Mouse (Mus musculus) urinary bladder, adult 2 months (tissue): Measurements from ENCODE around the gene Mycl. TPM values are rescaled to one million over a fixed set of nuclear protein-coding genes. Genes with fewer than 3 reads are reported as not detected.
"Not testable (repeated sequence)": the region's sequence is repeated elsewhere in the genome, so short reads cannot be mapped to it uniquely, and the experiment has no call there.

Experiments used
- DNase-seq: peaks from one replicate; pipeline ENCODE4 v3.0.0; 2022; ENCODE audit warnings: low spot score
- polyA plus RNA-seq: library from polyadenylated mRNA; depleted of rRNA; stranded (reverse); fragments of >200 nt; gene quantifications from 2 replicates; pipeline ENCODE4 v1.2.3, GENCODE M21; 2012

Gene Mycl
- polyA plus RNA-seq, 1 experiment, result 53.6 TPM

DNA sequence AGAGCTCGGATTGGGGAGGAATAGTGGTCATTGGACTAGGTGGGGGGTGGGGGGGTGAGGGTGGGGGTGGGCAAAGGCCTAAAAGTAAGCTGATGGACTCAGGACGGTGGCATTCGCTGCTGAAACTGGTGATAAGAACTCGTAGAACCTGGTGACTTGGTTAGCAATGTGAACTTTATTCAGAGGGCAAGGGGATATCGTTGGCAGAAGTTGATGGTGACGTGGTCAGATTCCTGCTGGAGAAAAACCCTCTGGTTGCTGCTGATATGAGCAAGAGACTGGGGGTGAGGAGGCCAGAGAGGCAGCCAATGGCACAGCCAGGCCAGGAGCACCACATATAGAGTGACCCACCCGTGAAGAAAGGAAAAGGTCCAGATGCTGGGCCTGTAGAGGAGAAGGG lies 14.2 kb upstream of the Mycl start:
- DNase-seq, result no peak

DNA sequence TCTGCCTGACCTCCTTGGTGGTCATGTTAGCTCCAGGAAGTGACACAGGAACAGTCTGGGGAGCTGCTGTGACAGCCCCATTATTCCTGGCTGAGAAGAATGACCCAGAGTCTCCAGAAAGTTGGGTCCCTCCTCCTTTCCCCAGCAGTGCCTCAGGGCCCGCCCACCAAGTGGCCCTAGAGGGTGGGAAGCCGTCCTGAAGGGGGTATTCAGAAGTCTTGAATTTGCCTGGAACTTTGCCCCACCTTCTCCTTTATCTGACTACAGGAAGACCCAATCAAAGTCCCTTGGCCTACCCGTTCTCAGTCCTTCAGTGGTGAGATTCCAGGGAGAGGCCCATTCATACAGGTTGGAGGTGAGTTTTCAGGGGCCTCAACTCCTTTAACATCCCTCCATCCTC lies 13.5 kb upstream of the Mycl start:
- no peak for DNase-seq

DNA sequence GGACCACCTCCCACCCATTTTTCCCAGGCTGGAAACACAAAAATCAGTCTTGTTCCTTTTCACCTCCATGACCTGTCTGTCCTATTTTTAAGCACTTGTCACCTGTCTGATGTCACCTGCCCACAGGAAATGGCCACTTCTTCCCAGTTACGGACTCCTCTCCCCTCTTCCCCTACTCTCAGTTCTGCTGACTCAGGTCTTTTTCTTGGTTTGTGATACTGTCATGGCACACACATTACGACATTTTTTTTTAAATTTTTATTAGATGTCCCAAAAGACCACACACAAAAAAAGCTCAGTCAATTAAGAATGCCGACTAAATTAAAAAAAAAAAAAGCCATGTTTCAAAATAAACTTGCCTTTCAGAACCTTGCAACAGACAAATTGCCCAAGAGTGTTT lies 12.9 kb upstream of the Mycl start:
- no peak for DNase-seq

DNA sequence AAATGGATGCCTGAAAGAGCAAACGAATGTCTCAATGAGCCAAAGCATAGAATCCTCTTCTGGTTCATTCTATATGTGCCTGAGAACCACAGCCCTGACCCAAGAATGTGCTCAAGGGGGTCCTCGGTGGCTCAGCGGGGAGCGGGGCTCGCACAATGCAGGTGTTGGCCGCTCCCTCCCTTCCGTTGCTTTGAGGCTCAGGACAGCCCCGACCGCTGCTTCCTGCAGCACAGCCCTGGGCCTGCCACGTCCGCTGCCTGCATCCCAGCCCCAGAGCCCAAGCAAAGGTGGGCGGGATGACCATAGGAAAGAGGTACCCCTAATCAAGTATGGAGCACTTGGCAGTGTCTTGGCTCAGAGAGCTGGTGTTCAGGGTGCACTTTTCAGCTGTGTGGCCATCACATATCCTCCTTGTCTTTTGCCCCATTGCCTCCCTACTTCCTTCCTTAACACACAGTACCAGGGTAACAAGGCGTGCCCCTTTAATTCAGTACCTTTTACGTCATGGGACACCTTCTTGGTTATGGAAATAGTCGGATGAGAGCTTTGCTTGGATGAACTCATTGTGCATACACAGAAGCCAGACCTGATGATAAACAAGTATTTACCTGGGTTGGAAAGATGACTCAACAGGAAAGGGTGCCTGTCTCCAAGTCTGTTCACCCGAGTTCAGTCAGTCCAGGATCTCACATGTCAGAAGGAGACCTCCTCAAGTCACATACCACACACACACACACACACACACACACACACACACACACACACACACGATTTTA lies 11.8 kb upstream of the Mycl start:
- DNase-seq, result no peak

DNA sequence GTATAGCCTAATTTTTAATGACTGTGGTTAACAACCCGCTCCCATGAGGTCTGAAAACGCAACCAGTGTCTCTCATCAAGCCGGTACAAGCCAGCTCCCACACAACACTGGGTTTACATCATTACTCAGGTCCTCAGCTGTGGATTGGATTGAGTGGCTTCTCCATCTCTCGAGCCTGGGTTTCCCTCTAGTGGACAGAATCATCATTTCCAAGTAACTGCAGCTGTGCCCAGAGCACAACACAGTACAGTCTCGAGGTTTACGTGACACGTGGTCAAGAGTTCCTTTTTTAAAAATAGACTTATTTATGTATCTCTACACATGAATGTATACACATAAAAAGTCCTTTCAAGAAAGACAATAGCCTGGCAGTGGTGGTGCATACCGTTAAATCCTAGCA lies 10.3 kb upstream of the Mycl start:
- DNase-seq, result no peak

DNA sequence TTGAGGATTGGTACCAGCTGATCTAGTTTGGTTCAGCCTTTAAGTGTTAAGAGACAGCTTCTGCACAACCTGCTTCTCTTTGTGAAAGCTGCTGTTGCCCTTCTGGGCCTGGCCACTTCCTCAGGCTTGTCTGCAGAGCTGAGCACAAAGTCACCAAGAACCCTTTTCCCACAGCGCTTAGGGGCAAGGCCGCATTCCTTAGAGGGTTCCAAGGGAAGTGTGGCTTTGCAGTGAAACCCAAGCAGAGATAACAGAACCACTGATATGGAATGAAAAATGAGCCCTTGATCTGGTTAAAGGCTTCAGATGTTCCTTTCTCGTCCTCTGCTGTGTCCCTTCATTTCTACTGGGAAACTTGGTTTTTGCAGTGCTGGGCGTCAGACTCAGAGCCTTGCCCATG lies 8.0 kb upstream of the Mycl start:
- no peak for DNase-seq

DNA sequence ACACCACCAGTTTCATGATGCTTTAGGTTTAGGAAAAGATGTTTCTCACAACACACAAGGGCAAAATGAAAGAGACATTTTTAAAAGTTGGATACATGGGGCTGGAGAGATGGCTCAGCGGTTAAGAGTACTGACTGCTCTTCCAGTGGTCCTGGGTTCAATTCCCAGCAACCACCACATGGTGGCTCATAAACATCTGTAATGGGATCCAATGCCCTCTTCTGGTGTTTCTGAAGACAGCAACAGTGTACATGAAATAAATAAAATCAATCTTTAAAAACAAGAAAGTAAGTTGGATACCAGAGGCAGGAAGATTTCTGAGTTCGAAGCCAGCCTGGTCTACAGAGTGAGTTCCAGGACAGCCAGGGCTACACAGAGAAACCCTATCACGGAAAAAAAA lies 7.4 kb upstream of the Mycl start:
- DNase-seq, result not testable (repeated sequence)

DNA sequence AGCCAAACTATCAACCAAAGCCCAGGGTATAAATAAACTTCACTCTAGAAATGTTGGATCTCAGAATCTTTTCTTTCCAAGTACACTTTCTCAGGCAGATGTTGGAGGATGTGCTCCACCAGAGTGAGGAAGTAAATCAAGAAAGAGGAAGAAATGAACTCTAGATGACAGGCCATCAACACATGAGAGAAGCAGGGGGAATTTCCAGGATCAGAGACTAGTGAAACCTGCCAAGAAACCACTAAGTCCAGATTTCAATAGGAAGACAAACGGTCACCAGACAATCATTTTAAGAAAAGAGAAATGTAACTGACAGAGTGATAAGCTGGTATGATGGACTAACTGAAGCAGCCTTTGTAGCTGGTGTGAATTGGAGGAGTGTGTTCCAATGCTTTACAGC lies 4.3 kb upstream of the Mycl start:
- no peak for DNase-seq

DNA sequence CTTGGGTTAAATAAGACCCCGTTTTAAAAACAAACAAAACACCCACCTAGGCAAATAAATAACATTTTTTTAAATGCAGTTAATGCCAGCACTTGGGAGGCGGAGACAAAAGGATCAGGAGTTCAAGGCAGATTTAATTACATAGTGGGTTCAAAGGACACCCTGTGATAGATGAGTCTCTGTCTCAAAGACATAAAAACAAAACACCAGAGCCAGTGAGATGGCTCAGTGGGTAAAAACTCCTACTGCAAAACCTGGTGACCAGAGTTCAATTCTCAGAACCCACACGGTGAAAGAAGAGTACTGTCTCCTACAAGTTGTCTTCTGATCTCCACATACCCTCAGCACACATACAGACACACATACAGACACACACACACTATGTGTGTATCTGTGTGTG lies 3.2 kb upstream of the Mycl start:
- DNase-seq, result no peak

DNA sequence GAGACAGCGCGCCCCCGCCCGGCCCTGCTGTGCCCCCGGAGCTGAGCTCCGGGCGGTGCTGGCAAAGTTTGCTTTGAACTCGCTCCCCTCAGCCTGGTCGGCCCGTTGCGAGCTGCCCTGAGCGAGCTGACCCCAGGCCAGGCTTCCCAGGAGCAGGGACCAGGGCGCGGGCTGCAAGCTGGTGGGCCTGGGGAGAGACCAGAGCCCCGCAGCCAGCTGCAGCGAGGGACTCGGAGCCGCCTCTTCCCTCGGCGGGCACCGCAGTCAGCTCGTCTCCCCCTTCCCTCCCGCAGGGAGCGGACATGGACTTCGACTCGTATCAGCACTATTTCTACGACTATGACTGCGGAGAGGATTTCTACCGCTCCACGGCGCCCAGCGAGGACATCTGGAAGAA lies 767 bp downstream of the Mycl start:
- peak; percentile 51 for DNase-seq

DNA sequence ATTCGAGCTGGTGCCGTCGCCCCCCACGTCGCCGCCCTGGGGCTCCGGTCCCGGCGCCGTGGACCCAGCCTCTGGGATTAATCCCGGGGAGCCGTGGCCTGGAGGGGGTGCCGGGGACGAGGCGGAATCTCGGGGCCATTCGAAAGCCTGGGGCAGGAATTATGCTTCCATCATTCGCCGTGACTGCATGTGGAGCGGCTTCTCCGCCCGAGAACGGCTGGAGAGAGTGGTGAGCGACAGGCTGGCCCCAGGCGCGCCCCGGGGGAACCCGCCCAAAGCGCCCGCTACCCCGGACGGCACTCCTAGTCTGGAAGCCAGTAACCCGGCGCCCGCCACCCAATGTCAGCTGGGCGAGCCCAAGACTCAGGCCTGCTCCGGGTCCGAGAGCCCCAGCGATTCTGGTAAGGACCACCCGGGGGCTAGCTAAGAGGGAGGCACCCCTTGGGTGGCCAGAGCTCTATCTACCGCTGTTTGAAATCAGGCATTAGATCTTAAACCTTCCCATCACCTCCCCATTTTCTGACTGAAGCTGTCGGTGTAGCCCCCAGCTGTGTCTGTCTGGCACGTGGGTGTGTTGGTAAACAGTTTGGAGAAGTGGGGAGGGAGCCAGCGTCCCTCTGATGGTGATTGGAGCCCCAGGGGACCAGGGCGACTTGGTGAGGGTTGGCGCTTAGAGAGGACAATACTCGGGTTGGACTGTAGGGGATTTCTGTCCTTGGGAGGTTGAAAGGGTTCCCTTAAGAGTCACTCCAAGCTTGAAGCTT lies 1.3 kb downstream of the Mycl start:
- peak; percentile 46 for DNase-seq

DNA sequence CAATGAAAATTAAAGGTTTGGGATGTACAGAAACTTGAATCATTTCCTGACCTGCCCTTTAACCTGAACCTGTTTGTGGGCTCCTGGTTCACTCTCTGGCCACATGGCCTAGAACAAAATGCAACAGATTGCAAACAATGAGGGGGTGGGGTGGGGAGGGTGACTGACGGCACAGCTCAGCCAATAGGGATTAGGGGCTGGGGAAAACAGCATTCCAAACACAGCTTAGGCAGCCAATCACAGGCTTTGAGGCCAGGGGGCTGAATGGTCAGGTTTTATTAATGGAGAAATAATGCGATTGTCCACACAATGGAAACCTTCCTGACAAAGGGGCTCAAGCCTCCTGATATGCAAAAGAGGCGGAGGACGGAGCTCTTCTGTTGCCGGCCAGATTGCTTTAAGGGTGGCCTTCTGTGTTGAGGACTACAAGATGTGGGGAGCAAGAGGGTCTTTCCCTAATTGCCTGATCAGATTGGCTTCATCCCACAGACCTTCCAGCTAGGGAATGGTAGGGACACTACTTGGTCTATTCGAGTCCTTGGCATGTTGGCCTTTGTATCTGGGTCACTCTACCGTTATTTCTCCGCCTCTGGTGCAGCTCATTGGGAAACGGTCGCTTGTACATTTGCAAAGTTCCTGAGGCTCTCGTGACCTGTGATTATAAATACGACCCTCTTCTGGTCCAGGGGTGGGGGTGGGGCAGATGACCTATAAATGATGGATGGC lies 3.2 kb downstream of the Mycl start:
- no peak for DNase-seq

DNA sequence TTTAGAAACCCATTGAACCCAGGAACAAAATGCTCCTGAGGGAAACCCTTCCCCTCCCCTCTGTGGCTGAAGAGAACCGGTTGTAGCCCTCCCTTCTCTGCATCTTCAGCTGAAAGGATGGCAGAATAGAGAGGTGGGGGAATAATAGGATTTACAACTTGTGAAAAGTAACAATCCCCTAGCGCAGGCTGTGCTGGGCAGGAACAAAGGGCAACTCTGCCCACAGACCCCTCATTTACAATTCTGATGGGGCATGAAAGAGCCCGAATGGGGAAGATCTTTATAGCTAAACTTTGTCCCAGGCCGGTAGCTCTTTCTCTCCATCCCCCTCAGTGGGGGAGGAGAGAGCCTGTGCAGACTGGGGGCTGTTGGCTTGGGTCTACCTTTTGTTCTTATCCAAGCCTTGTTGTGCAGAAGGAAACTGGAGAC lies 3.8 kb downstream of the Mycl start:
- no peak for DNase-seq

DNA sequence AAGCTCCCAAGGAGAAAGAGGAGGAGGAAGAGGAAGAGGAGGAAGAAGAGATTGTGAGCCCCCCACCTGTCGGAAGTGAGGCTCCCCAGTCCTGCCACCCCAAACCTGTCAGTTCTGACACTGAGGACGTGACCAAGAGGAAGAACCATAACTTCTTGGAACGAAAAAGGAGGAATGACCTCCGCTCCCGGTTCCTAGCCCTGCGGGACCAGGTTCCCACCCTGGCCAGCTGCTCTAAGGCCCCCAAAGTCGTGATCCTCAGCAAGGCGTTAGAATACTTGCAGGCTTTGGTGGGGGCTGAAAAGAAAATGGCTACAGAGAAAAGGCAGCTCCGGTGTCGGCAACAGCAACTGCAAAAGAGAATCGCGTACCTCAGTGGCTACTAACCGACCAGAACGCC lies 4.7 kb downstream of the Mycl start:
- DNase-seq, result no peak

DNA sequence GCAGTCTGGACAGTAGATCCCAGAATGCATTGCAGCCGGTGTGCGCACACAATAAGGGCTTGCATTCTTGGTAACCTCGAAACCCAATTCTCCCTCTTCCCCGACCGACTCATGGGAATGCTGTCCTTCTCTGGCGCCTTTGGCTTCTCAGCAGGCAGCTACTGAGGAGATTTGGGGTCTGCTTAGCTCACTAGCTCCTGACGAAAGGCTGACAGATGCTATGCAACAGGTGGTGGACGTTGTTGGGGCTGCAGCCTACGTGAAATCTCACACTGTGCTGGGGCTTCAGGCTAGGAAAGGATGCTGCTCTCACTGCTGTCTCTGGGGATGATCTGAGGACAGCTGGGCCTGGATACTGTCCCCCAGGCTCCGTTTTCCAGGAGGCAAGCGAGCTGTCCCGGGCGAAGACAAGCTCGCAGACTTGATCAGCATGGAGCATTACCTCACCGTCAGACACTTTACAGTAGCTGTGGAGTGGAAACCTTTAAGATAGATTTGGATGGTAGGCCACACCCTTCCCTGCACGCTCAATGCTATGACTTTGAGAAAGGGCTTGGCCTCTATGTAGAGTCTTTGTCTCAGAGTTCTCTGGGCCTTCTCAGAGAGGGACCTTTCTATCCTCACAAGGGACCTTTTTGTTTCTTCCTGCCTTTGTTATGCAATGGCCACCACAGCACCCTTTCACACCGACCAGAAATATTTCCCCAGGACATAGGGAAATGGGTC lies 5.3 kb downstream of the Mycl start:
- DNase-seq, result no peak

DNA sequence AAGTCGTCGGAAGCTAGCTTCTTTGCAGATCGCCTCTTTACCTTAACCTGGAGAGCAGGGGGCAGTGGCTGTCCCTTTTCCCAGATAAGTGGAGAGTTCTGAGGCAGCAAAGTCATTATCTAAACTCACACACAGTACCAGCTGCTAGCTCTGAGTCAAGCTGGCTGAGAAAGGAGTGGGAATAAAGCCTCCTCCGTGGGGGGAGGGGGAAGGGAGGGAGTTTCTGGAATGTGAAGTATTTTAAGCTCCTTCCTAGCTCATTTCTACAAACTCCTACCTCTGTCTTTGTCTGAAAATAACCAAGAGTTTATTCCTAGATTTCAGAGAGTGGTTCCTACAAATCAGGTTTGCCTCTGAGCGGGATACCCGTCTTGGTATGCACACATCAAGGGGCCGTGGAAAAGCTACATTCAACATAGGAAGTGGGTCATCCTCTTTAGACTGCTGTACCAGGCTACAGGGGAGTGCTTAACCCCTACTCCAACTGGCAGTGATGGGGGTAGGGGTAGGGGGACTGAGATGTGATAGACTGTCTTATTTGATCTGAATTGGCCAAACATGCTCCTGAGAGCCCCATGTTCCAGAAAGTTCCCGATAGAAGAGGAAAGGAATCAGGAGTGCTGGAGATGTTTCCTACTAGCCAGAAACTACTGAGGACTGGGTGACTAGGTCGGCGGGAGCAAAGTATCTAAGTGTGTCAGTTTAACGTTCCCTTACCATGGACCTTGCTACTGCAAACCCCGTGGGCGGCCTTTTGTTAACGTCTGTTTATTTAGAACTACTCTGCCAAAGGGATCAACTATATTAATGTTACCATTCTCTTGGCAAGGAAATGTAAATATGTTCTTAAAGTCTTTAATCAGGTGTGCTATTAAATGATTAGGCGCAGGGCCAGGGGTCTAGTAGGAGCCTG lies 9.9 kb downstream of the Mycl start:
- peak; percentile 15 for DNase-seq

DNA sequence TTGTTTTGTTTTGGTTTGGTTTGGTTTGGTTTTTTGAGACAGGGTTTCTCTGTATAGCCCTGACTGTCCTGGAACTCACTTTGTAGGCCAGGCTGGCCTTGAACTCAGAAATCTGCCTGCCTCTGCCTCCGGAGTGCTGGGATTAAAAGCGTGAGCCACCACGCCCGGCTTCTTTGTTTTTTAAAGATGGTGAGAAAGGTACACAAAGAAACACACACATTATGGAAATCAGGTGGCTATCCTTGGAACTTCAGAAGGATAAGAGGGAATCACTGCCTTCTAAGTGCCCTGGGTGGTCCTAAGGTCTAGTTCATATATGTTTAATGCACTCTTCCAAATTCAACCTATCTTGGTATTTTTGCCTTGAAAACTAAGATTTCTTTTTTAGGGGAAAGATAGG lies 17.0 kb downstream of the Mycl start:
- not testable (repeated sequence) for DNase-seq

DNA sequence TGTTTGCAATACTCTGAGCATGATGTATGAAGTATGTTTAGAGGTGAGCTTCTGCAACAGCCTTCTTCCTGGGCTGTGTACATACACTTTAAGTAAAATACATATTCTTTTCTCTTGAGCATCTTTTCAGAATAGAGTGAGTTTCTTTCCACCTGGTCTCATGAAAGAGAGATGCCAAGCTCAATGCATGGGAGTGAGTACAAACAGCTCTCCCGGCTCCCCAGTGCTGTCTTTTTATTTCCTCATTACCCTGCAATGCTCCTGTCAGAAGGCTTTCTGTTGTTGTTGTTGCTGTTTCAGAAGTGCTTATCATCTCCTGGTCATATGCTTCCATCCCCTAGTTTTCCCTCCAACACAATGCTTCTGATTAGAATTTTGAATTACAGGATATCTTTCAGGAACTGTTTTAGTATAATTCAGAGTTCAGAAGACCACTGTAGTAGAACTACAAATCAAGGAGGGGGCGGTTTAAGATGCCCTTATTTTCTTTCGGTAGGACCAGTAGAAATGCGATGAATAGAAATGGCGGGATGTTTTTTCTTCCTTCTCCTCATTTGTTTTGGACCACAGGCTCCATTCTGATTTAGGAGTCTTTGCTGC lies 18.0 kb downstream of the Mycl start:
- no peak for DNase-seq

DNA sequence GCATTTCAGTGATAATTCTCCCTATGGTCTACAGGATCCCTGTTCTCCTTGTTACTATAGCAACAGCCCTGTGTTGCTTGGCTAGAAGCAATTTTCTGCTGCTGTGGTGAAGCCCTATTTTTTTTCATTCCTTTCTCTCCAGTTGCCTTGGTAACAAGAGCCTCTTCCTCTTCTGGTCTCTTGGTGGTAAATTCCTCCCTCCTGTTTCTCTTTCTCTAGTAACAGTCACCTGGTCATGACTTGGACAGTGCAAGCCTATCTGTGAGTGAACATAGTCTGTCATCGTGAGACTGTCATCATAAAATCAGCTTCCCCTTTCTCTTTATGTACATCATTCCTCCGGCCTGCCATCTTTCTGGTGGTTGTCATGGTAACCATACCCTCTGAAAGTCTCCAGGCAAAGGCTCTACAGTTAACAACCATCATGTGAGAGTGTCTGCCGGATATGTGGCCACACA lies 18.5 kb downstream of the Mycl start:
- no peak for DNase-seq

DNA sequence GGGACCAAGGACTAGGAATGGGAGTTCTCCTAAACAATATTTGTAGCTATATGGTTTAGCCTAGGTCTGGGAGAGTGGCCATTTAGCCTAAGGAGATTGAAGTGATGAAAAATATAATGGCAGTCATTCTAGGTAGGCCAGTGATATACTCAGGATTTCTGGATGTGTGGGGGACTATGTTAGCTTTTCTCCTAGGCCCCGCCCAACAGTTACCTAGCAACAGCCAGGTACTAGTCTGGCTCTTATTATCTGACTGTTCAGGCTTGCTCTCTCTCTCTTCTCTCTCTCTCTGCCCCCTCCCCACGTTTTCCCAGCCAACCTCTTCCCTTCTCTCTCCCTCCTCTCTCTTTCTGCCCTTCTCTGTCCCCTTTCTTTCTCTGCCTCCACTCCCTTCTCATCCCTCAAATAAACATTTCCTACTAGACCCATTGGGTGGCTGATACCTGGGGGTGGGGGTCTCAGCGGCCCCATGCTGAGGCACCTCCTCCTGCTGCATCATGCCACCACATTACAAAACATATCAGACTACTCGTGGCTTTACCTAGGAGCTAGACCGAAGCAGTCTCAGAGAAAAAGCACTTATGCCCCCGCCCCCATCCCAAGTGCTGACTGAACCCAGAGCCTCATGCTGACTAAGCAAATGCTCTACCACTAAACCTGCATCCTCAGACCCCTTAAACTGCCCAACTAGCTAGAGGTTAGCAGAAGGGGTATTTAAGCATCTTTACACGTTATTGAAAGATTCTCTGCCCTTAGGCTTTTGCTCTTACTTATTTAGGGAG lies 19.2 kb downstream of the Mycl start:
- no peak for DNase-seq
